Mouse (Mus musculus): Measurements from ENCODE around the gene Hivep3.

The Hivep3 gene

DNA sequence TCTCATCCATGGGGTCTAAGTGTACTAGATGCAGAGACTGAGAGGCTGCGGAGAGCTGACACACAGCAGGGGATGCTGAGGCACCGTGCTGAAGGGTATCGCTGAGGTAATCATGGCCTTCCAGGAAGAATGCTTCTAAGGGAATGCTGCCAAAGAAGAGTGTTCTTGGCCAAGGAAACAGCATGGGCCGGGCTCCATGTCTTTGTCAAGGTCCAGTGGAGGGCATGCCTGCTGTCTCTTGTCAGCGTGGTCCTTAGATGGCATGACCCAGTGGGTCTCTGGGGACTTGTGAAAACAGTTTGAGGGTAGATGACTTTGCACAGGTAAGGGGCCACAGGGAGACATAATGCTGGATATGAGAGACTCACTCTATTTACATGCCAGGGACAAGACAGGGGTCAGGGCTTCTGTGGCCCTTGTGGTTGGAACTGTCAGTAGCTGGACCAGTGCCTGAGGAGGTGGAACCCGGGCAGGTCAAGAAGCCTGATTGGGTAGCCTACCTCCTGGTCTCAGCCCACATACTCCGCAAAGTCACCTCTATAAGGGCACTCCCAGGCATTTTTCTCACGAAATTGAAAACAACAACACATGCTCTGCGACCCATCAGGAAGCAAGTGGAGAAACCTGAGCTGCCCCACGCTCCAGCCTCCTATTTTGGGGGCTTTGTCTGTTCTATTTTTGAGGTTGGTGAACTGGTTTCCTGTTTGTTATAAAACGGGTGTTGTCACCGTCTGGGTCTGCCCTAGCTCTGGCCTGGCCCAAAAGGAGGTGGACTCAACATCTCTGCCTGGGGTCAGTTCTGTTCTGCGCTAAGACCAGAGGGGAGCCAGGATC is 177.7 kb downstream of the Hivep3 start:
- no peak for DNase-seq

DNA sequence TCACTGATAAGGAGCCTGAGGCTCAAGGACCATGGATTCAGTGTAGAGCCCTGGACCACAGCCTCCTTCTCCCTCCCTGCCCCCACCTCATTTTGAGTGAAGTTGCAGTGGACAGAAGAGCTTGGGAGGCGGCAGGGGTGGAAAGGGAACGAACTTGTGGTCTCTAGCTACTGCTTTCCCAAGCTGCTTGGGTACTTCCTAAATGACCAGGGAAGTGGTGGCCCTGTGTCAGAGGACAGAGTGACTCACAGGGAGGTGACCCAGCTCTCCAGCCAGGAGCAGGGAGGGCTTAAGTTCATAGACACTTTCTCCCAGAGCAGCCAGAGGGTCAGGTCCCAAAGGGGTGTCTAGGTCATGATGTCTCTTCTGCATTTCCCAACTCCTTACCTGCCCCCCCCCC is 178.6 kb downstream of the Hivep3 start:
- DNase-seq = no peak

DNA sequence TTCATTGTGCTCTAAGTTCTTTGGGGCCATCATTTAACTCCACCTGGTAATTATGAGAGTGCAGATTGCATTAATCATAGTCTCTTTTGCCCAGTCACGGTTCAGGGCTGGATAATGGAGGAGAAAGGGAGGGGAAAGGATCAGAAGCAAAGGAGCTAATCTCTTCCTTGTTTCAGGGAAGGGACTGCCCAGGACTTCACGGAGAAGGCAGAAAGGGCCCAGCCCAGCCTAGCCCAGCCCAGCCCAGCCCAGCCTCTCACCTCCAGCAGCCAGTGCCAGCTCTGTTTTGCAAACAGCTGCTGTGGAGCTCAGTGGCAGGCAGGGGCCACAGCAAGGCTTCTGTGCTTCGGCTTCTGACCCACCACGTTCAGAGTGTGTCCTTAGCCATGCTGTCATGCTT is 180.6 kb downstream of the Hivep3 start:
- DNase-seq = no peak

- no peak for DNase-seq
Observed at GRCm38 (mm10) chr4:119915069-119915468, 181.5 kb downstream of the Hivep3 start.

DNA sequence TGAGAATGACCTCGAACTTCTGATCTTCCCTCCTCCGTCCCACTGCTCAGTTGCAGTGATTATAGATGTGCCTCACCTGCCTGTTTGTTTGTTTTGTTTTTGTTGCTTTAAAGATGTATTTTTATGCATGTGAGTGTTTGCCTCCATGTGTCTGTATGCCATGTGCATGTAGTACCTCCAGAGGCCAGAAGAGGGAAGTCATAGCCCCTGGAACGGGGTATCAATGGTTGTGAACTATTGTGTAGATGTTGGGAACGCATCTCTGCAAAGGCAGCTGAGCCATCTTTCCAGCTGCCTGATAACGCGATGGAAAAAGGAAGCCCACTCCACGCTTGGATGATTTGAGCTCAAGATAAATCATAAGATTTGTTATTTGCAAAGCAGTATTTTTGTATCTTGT is 183.9 kb downstream of the Hivep3 start:
- DNase-seq = peak; percentile 67 to 72

- DNase-seq = no peak
Observed at GRCm38 (mm10) chr4:119919349-119919748, 185.8 kb downstream of the Hivep3 start.

DNA sequence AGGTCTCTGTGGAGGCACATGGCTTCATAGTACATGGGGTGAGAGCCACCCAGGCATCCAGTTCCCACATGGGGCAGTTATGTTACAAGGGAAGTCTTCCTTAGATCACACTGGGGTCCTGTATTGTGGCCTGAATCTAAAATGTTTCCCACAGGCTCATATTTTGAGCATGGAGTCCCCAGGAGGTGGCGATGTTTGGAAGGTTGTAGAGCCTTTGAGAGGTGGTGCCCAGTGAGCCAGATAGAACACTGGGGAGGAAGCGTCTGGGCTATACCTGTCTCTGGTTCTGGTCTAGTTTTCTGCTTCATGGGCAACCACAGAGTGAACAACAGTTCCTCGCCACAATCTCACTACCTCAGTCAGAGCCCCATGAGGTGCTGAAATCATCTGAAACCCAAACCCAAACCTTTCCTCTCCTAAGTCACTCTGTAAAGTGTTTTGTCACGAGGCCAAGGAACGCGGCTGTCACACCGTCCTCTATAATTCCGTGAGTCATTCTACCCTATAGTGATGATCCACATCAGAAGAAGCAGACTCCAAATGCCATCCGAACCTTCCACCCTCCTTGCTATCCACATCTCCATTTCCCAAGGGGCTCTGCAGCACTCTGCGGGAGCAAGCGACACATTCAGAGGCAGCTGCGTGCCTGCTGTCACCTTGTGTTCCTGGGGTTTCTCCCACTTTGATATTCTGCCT is 187.6 kb downstream of the Hivep3 start:
- DNase-seq = peak; percentile 44 to 56

DNA sequence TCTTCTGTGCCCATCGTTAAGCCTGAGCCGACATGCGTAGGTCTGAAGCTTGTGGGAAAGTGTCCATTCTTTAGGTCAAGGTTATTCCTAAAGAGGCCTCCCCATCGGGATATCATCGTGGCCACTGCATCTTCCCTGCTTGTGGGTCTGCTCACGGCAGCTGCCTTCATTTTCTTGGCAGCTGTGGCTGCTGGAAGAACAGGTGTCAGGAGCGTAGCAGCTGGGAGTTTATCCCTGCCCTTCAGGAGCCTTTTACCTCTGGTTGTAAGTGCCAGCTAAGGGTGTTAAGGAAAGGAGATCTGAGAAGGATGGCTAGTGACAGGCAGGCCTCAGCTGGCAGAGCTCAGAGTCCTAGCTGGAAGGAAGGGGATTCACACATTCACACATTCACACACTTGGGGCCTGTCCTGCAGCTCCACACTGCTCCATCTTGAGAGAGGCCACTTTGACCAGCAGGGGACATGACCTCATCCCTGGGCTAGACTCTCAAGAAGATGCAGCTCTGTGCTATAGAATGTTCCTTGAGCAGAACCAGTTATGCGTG is 188.2 kb downstream of the Hivep3 start:
- no peak for DNase-seq

GRCm38 (mm10) chr4:119922945-119923344 is 189.4 kb downstream of the Hivep3 start:
- no peak for DNase-seq

DNA sequence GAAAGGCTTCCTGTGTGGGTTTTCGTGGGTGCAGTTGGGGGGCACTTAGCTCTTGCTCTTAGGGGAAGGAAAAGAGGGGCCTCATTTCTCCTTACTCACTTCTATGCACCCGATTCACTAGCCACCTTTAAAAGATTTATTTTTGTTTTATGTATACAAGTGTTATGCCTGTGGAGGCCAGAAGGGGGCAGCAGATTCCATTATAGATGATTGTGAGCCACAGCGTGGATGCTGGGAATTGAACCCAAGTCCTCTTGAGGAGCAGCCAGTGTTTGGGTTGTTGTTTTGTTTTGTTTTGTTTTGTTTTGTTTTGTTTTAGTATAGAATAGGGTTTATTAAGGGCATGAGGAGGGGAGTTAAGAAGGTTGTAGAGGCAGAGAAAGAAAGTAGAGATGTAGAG is 189.8 kb downstream of the Hivep3 start:
- peak; percentile 11 for DNase-seq

GRCm38 (mm10) chr4:119925052-119925451 is 191.5 kb downstream of the Hivep3 start:
- no peak for DNase-seq

GRCm38 (mm10) chr4:119931923-119932322 is 198.3 kb downstream of the Hivep3 start:
- no peak for DNase-seq

- no peak for DNase-seq
Observed at GRCm38 (mm10) chr4:119932549-119933257, 199.1 kb downstream of the Hivep3 start.

- DNase-seq = no peak
Observed at GRCm38 (mm10) chr4:119934901-119935300, 201.3 kb downstream of the Hivep3 start.

GRCm38 (mm10) chr4:119937876-119938275 is 204.3 kb downstream of the Hivep3 start:
- DNase-seq = no peak

GRCm38 (mm10) chr4:119938518-119938917 is 204.9 kb downstream of the Hivep3 start:
- no peak for DNase-seq

- DNase-seq = no peak
Observed at GRCm38 (mm10) chr4:119939786-119940185, 206.2 kb downstream of the Hivep3 start.

DNA sequence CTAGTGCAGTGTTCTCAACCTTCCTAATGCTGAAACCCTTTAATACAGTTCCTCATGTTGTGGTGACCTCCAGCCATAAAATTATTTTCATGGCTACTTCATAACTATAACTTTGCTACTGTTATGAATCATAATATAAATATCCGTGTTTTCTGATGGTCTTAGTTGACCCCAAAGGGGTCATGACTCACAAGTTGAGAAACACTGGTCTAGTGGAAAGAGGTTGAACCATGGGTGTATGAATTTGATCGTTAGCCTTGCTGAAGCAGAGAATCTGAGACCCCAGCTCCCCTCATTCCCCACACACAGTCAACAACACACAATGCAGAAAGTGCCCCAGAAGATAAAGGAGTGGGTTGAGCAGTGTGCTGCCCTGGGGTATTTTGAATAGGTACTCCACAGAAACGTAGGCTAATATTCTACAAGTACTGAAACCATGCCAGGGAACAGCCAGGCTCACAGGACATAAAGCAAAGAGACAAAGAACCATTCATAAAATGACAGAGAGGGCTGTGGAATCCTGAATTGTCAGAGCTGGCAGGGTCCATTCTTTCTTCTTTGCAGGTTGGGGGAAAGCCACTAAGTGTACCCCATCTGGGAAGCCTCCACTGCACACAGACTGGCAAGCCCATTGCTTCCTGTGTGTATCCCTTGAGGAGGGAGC is 212.8 kb downstream of the Hivep3 start:
- DNase-seq = no peak

GRCm38 (mm10) chr4:119947232-119948162 is 213.9 kb downstream of the Hivep3 start:
- DNase-seq = no peak

DNA sequence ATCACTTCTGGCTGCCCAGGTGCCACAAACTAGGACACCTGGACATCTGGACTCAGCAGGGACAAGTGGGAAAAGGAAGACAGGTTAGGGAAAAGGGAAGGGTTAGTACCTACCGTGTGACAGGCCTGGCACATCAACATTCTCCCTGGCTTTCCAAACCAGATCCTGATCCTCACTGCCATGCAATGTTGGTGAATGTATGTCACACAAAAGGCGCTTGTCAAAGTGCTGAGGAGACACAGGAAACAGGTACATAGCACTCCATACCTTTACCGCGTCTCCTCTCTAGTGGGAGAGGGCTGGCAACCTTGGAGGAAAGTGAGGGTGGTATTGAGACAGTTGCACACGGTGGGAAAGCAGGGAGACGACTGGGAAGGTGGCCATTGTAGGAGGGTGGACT is 214.8 kb downstream of the Hivep3 start:
- DNase-seq = no peak

- DNase-seq = peak; percentile 30 to 39
Observed at GRCm38 (mm10) chr4:119948922-119949614, 215.5 kb downstream of the Hivep3 start.
